Mouse (Mus musculus) left cerebral cortex, adult 18-20 months (tissue): ENCODE results near the gene Ttc29. TPM values are rescaled to one million over a fixed set of nuclear protein-coding genes. Genes with fewer than 3 reads are reported as not detected.

Experiments
- total RNA-seq, 2 experiments: library from RNA; stranded (reverse); gene quantifications; 2 replicates each; pipeline ENCODE4 v1.2.3; 2021

Gene Ttc29
- total RNA-seq, 2 experiments from 2014 or later = not detected

Other genes with a start within 250 kb of the Ttc29 start
- not detected for gene Pou4f2, start 223.3 kb downstream of the Ttc29 start, total RNA-seq